Mouse (Mus musculus) liver, embryonic 16.5 days (tissue): Measurements from ENCODE around the gene Snrnp27. TPM values are rescaled to one million over a fixed set of nuclear protein-coding genes. Genes with fewer than 3 reads are reported as not detected.

Source experiments
- ATAC-seq: fragments of 200-750 bp; cut with Nextera tagmentation; 2 replicates; pipeline ENCODE4 v1.8.0; 2017; ENCODE audit warnings: low read depth, mild to moderate bottlenecking, moderate number of reproducible peaks, moderate library complexity
- H3K27ac ChIP-seq: fragments of 300-500 bp; sonication (generic); 2 replicates; pipeline ENCODE4 v1.5.1; 2014; ENCODE audit warnings: mild to moderate bottlenecking, low read length
- H3K27me3 ChIP-seq: fragments of 300-500 bp; sonication (generic); 2 replicates; pipeline ENCODE4 v1.6.1; 2014; ENCODE audit warnings: low read depth, low read length, mixed read lengths; ENCODE audit not compliant: control insufficient read depth, insufficient read depth
- H3K36me3 ChIP-seq: fragments of 300-500 bp; sonication (generic); 2 replicates; pipeline ENCODE4 v1.6.1; 2014; ENCODE audit warnings: mild to moderate bottlenecking; ENCODE audit not compliant: control insufficient read depth, insufficient read depth
- H3K4me1 ChIP-seq: fragments of 300-500 bp; sonication (generic); 2 replicates; pipeline ENCODE4 v1.6.1; 2014; ENCODE audit warnings: low read depth, low read length, mixed read lengths; ENCODE audit not compliant: control insufficient read depth
- H3K4me2 ChIP-seq: fragments of 300-500 bp; sonication (generic); 2 replicates; pipeline ENCODE4 v1.6.1; 2014; ENCODE audit warnings: low read depth, low read length, mixed read lengths
- H3K4me3 ChIP-seq: fragments of 300-500 bp; sonication (generic); 2 replicates; pipeline ENCODE4 v1.5.1; 2014; ENCODE audit warnings: low read depth, mild to moderate bottlenecking, low read length
- H3K9ac ChIP-seq: fragments of 300-500 bp; sonication (generic); 2 replicates; pipeline ENCODE4 v1.6.1; 2014; ENCODE audit warnings: low read depth, low read length
- H3K9me3 ChIP-seq: fragments of 300-500 bp; sonication (generic); replicated peaks from 2 replicates; pipeline ENCODE4 v1.6.1; 2016; ENCODE audit warnings: low read length; ENCODE audit not compliant: control insufficient read depth
- WGBS: fragments of 180-500 bp; shearing (Covaris S2); extraction: QIAGEN DNeasy Blood & Tissue Kit; methylation state at CpG from one replicate; pipeline ENCODE4 v1.1.7; 2014; ENCODE audit not compliant: insufficient replicate concordance; 5-methylcytosine and 5-hydroxymethylcytosine counted together
- polyA plus RNA-seq: library from polyadenylated mRNA; unstranded; fragments of >200 nt; fragmentation: Nextera tagmentation; extraction: Ambion mirVana; gene quantifications from 2 replicates; pipeline ENCODE4 v1.2.1, GENCODE M21; 2015

Gene Snrnp27
- polyA plus RNA-seq, 1 experiment from 2014 or later = 35.6 TPM

DNA sequence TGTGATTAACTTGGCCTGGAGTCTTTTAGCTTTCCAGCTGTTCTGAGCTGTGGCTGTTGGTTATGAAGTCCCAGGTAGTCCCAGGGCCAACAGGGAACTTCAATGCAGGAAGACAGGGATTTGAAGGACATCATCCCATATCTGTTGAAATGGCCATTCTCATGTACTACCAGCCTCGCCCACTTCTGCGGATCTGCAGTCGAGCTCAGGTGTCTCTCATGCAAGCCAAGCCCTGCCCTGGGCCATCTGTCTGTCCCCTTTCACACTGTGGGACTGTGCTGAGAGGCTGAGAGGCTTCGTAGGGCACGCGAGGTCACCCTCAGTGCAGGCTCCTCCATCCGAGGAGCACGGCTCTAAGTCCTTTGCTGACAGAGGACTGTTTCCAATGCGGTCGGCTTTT, 11.9 kb upstream of the Snrnp27 start:
- no peak overlapping the region for H3K9ac ChIP-seq
- H3K4me3 ChIP-seq = no peak overlapping the region
- no peak overlapping the region for H3K27ac ChIP-seq
- 85% methylated on average over 10 of the region's 10 CpGs for WGBS
- no peak overlapping the region for H3K4me2 ChIP-seq
- ATAC-seq = no peak
- 0 out of 2 replicates have a peak, but pooled peaks cover 2% of the 10 kb centered on the region for H3K36me3 ChIP-seq
- no peaks in the 10 kb centered on the region for H3K9me3 ChIP-seq
- no peaks in the 10 kb centered on the region for H3K27me3 ChIP-seq
- no peaks in the 10 kb centered on the region for H3K4me1 ChIP-seq

DNA sequence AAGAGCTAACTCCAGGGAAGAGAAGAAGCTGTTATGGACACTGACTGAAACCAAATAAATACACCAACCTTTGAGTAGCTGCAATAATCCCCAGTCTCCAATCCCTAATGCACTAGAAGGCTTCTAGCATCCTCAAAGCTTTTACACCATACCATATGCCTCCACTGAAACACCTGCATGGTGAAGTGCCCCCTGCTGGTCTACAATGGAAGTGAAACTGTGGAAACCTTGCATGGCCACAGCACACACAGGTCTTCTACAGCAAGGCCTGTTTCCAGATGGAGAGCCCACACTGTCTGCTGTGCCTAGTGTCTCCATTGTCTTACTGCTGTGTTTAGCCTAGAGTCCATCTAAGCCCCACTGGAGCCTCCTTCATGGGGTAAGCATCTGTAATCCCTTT, 10.1 kb upstream of the Snrnp27 start:
- Histone ChIP-seq H3K4me1 (peaks cover 6% of the 10 kb centered on the region), H3K9ac (no peak overlapping the region), H3K36me3 (no peaks in the 10 kb centered on the region), H3K27ac (no peak overlapping the region), H3K4me3 (no peak overlapping the region), H3K9me3 (no peaks in the 10 kb centered on the region), H3K4me2 (no peak overlapping the region), H3K27me3 (no peaks in the 10 kb centered on the region)
- ATAC-seq = no peak

DNA sequence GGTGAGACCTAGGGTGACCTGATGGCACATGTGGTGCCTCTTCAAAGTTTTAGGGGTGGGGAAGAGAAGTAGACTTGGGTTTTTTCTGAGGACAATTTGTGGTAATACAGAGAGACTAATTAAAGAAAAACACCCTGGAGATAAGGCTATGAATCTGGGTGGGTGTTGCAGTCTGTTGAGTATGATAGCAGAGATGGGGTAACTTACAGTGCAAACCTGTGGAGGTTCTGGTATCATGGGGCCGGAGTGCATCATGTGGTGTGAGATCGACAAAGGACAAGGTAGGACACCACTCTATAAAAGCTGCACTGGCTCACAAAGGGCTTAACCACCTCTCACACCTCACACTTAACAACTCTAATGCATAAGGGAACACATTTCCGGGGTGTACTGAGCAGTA, 5.3 kb upstream of the Snrnp27 start:
- peak; percentile 62; the same call in 1 of the 2 replicates for ATAC-seq
- H3K4me3 ChIP-seq = no peak overlapping the region
- no peak overlapping the region for H3K4me2 ChIP-seq
- peaks cover 11% of the 10 kb centered on the region for H3K4me1 ChIP-seq
- H3K27me3 ChIP-seq = no peaks in the 10 kb centered on the region
- no peaks in the 10 kb centered on the region for H3K9me3 ChIP-seq
- no peak overlapping the region for H3K27ac ChIP-seq
- 48% methylated on average over 3 of the region's 3 CpGs for WGBS
- H3K36me3 ChIP-seq = no peaks in the 10 kb centered on the region
- no peak overlapping the region for H3K9ac ChIP-seq

DNA sequence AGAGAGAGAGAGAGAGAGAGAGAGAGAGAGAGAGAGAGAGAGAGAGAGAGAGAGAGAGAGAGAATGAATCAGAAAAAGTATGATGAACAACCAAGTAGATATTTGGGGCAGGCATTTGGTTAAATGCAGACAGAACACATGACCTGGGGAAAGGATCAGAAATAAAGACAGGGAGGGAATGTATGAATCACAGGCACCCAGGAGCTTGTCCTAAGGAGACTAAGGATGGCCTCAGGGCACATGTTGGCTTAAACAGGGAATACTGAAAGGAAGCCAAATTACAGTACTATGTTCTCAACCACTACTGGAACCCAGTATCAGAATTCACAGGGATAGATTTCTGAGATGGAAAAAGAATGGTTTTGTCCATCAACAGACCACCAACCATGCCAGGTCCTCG, 2.6 kb upstream of the Snrnp27 start:
- Histone ChIP-seq H3K9ac (no peak overlapping the region), H3K27me3 (no peaks in the 10 kb centered on the region), H3K36me3 (peaks cover 2% of the 10 kb centered on the region; the same call in 1 of the 2 replicates), H3K27ac (no peak overlapping the region), H3K9me3 (no peaks in the 10 kb centered on the region), H3K4me3 (no peak overlapping the region), H3K4me1 (peaks cover 17% of the 10 kb centered on the region), H3K4me2 (no peak overlapping the region)
- no peak for ATAC-seq
- WGBS = 56% methylated on average over 1 of the region's 1 CpGs

DNA sequence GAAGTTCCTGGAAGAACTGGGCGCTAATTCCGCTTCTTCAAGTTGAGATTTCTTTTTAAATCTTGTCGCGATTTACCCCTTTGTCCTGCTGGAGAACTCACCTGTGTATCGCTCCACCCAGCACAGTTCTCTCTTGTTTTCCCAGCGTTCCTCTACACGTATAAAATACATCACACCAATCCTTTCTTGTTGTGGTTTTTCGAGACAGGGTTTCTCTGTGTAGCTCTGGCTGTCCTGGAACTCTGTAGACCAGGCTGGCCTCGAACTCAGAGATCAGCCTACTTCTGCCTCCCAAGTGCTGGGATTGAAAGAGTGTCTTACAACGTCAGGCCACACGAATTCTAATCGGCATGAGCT, 311 bp upstream of the Snrnp27 start:
- no peaks in the 10 kb centered on the region for H3K27me3 ChIP-seq
- H3K4me2 ChIP-seq = peak overlapping the region; percentile 74
- H3K9me3 ChIP-seq = no peaks in the 10 kb centered on the region
- no peak for ATAC-seq
- peaks cover 12% of the 10 kb centered on the region for H3K4me1 ChIP-seq
- H3K9ac ChIP-seq = peak overlapping the region; percentile 89
- H3K36me3 ChIP-seq = peaks cover 21% of the 10 kb centered on the region
- H3K4me3 ChIP-seq = peak overlapping the region; percentile 87
- 35% methylated on average over 12 of the region's 12 CpGs for WGBS
- H3K27ac ChIP-seq = peak overlapping the region; percentile 91

DNA sequence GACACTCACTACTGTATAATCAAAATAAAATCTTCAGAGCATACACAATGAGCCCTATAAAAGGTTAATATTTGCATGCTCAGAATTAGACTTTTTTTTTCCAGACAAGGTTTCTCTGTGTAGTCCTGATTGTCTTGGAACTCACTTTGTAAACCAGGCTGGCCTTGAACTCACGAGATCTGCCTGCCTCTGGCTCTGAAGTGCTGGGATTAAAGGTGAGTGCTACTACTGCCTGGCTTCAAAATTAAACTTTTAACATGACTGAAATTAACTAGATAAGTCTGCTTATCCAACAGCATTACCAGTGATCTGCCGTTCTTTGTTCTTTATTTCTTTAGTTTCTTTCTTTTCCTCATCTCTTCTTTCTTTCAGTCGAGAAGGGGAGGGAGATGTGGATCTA, 3.0 kb downstream of the Snrnp27 start:
- no peak overlapping the region for H3K4me3 ChIP-seq
- no peaks in the 10 kb centered on the region for H3K27me3 ChIP-seq
- 77% methylated on average over 3 of the region's 3 CpGs for WGBS
- peaks cover 5% of the 10 kb centered on the region for H3K4me1 ChIP-seq
- H3K27ac ChIP-seq = no peak overlapping the region
- no peaks in the 10 kb centered on the region for H3K9me3 ChIP-seq
- H3K9ac ChIP-seq = no peak overlapping the region
- no peak overlapping the region for H3K4me2 ChIP-seq
- peaks cover 31% of the 10 kb centered on the region for H3K36me3 ChIP-seq
- no peak for ATAC-seq

DNA sequence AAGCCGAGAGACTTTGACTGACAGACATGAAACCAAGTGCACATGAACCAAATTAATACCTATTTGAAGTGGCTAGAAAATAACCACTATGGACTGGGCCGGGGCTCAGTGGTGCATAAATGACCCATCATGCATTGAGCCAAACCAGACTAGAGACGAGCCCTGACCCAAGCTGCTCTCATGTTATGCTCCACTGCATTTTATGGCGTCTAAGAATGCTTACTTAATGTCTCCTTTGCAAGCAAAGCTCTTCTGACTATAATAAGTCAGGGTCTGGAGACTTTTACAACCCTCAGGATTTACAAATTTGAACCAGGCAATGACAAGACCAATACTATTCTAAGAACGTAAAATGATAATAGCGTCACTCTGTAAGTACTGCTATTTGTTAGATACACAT, 6.0 kb downstream of the Snrnp27 start:
- Histone ChIP-seq H3K4me3 (no peak overlapping the region), H3K4me1 (peaks cover 5% of the 10 kb centered on the region), H3K27ac (no peak overlapping the region), H3K27me3 (no peaks in the 10 kb centered on the region), H3K9me3 (no peaks in the 10 kb centered on the region), H3K36me3 (peaks cover 42% of the 10 kb centered on the region), H3K4me2 (no peak overlapping the region), H3K9ac (no peak overlapping the region)
- 85% methylated on average over 6 of the region's 6 CpGs for WGBS
- ATAC-seq = no peak

DNA sequence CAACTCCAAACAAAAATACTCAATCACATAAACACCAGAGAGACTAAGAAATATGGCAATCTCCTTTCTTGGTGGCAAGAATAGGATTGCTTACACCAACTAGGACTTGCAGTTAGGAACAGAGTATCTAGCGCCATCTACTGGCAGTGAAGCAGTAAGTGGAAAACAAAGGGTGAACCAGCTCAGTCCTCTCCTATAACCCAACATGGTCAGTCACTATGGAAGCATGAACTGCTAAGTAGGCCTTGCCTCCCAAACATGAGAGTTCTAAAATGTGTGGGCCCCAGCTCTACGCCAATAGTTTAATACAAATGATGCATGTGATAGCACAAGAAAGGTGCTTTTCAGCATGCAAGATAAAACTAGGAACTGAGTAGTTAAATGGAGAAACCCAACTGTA, 13.4 kb downstream of the Snrnp27 start:
- Histone ChIP-seq H3K4me3 (no peak overlapping the region), H3K27me3 (no peaks in the 10 kb centered on the region), H3K9me3 (no peaks in the 10 kb centered on the region), H3K4me2 (no peak overlapping the region), H3K4me1 (peaks cover 28% of the 10 kb centered on the region), H3K9ac (no peak overlapping the region), H3K27ac (no peak overlapping the region), H3K36me3 (peaks cover 22% of the 10 kb centered on the region)
- no peak for ATAC-seq
- 7% methylated on average over 2 of the region's 2 CpGs for WGBS

DNA sequence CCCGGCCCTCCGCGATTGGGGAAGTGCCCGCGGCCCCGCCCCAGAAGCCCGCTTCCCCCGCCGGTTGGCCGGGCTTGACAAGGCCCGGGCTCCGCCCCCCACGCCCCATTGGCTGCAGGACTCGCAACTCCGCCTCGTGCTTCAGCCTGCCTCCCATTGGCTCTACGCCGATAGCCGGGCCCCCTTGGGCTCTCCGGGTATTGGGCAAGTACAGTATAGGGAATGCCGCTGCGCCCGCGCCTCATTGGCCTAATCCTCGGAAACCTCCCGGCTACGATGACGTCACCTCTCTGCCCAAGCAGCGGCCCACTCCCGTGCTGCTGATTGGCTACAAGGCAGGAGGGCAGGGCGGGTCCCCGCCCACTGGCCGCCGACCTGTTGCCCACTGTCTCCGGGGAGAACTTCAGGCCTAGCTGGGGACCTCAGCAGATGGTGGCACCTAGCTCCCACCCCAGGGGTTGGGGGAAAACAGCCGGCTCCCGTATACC, 15.0 kb downstream of the Snrnp27 start:
- peak; percentile 98 for ATAC-seq
- under 1% methylated on average over 31 of the region's 37 CpGs for WGBS
- no peaks in the 10 kb centered on the region for H3K9me3 ChIP-seq
- peak overlapping the region; percentile 77 for H3K9ac ChIP-seq
- H3K27me3 ChIP-seq = no peaks in the 10 kb centered on the region
- peaks cover 42% of the 10 kb centered on the region for H3K4me1 ChIP-seq
- H3K36me3 ChIP-seq = peaks cover 30% of the 10 kb centered on the region
- peak overlapping the region; percentile 73 for H3K4me2 ChIP-seq
- H3K4me3 ChIP-seq = peak overlapping the region; percentile 91
- H3K27ac ChIP-seq = peak overlapping the region; percentile 90
